Mouse (Mus musculus) retina, adult 2 months (tissue): ENCODE data around the gene Zfp42.
"Not testable (repeated sequence)": the region's sequence is repeated elsewhere in the genome, so short reads cannot be mapped to it uniquely, and the experiment has no call there.

Source experiments
- DNase-seq: peaks from one replicate; pipeline ENCODE4 v3.0.0-alpha.2; 2012; ENCODE audit warnings: low read depth, low spot score

The Zfp42 gene

DNA sequence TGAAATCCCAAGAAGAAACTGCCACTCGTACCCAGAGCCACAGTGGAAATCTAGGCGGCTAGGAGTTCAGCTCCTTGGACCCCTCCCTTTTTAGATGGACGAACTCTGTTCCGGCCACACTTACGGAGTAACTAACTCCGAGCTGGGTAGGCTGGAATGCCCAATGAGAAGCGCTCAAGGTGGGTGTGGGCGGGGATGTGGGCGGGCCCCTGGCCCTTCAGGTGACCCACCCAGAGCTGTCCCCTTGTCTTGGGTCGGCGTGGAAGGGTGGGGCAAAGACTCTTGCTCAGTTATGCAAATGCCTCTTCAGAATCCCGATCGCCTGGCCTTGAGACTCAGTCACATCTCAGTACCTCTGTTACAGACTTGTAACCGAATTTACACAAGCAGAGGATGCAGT, at the start of gene Zfp42:
Zfp42 (minus strand) TSS at position 85 of the 400 bp plus-strand sequence.
- no peak for DNase-seq

DNA sequence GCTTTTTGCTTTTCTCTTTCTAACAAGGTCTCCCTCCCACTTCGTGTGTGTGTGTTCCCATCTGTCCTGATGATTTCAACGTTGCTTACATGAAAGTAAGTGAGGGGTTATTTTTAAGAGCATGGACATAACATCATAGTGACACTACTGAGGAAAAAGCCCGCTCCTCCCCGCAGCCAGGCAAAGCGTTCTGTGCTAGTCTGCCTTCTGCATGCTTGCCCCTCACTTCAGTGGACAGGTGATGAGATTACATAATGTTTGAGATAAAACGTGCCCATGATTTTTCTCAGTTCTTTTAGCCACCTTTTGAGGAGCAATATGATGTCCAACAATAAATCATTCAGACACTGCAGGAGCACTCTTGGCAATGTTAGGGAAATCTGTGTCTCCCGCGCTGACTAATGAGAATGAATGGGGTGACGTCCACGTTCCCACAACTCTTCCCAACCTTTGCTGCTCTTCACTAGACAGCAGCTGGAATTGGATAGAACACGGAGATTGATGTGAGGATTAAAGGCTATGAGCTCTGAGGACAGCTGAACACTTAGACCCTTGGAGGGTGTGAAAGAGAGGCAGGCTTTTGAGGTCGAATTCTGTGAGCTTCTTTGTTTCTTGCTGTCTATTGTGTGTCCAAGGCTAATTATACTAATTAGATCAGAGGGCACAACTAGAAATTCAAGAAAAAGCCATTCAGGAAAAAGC, 49.4 kb upstream of the Zfp42 start:
- DNase-seq, result no peak

DNA sequence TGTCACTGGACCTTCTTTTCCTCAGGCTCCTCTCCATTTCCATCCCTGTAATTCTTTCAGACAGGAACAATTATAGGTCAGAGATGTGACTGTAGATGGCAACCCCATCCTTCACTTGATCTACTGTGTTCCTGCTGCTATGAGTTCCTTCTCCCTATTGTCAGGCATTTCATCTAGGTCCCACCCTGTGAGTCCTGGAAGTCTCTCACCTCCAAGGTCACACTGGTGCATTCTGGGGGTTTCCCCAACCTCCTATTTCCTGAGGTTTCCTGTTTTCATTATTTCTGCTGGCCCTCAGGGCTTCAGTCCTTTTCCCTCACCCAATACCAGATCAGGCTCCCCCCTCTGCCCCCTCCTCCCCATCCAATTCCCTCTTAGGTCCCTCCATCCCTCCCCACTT, 45.5 kb upstream of the Zfp42 start:
- not testable (repeated sequence) for DNase-seq

DNA sequence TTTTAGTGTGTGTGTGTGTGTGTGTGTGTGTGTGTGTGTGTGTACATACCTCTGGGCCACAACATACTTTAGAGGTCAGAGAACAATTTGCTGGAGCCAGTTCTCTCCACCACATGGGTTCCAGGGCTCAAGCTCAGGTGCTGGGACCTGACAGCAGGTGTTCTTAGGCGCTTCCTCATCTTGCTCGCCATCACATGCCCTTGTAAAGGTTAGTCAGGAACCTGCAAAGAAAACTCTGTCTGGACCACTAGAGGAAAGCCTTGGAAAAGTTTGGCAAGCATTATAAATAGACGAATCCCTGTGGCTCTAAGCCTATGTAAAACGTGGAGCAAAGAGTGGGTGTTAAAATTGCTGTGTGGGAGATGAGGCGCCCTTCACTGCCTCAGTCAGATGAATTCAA, 31.8 kb upstream of the Zfp42 start:
- no peak for DNase-seq

DNA sequence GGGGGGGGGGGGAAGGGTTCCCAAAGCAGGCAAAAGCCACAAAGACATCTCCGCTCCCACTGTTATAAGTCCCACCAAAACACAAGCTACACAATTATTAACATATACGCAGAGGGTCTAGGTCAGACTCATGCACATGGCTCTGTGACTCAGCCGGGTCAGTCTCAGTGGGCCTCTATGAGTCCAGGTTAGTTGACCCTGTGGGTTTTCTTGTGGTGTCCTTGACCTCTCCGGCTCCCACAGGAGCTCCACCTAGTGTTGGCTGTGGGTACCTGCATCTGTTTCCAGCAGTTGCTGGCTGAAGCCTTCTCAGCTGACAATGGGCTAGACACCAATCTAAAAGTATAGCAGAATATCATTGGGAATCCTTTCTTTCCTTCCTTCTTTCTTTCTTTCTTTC, 26.7 kb upstream of the Zfp42 start:
- DNase-seq, result no peak

DNA sequence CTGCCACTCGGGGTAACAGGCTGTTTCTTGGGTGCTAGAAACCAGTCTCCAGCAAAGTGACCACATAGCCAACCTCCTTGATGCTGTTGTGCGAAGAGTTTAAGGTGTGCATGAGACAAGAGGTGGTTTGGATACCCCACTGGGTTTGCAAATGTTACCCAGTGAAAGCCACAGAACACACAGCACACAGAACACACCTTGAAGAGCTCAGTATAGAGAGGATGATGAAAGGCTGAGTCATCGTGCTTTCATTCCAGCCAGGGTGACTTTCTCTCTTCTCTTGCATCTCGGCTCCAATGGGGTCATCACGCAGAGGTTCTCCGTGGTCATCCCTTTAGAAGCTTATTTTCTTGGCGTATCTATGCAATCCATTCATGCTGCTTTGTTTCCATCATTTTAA, 24.9 kb upstream of the Zfp42 start:
- no peak for DNase-seq

DNA sequence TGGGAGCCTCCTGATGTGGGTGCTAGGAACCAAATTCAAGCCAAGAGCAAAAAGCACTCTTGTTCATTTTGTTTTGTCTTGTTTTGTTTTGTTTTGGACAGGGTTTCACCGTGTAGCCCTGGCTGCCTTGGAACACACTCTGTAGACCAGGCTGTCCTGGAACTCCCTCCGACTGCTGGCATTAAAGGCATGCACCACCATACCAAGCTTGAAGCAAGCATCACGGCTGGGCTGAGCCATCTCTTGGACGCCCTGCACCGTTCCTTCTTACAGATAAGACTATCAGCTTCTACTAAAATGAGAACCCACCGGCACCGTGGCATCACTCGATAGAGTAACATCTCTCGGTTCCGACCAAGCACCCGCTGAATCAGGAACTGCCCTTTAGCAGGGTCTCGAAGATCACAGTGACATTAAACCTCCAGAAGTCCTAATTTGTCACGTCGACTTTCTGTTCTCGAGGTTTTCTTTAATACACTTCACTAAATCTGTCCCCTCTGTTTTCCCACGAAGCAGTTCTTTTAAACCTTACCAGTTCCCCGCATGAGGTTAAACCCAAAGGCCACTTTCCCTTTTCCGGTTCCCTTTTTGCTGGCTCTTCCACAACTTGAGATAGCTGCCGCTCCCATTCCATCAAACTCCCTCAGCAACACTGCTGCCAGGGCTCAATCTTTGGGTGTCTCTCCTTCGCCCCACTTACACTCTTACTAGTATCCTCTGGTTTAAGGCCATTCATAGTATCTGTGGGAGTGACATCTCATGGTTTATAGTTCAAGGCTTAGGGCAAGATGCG, 23.3 kb upstream of the Zfp42 start:
- DNase-seq, result no peak

DNA sequence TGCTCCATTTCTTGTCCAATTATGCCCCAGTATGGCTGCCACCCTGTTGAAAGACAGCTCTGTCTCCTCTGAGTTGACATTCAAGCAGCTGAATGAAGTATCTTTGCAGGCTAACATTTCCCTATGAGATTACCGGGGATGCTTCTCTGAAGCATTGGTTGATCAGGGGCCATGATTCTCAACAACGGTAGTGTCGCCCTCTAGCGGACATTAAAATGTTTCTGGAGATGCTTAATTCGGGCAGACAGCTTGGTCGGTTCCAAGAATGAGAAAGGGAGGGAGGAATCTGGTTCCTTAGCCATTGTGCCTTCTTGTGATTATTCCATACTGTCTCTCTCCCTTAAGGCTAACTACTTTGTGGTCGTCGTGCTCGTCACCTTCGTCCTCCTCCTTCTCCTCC, 21.9 kb upstream of the Zfp42 start:
- no peak for DNase-seq

DNA sequence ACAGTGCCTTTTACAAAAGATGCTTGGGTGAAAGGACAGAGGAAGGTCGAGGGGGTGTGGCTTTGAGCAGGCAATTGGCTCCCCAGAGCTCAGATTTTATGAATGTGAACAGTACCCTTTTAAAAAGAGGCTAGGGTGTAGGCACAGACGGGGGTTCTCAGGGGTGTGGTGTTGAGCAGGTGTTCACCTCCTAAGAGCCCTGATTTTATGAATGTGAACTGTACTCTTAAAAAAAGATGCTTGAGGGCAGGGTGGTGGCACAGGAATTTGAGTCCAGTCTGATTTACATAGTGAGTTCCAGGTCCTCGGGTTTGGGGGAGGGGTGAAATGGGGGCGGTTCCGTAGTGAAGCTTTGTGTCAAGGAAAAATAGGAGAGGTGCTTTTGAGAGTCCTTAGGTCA, 14.0 kb upstream of the Zfp42 start:
- DNase-seq, result no peak

DNA sequence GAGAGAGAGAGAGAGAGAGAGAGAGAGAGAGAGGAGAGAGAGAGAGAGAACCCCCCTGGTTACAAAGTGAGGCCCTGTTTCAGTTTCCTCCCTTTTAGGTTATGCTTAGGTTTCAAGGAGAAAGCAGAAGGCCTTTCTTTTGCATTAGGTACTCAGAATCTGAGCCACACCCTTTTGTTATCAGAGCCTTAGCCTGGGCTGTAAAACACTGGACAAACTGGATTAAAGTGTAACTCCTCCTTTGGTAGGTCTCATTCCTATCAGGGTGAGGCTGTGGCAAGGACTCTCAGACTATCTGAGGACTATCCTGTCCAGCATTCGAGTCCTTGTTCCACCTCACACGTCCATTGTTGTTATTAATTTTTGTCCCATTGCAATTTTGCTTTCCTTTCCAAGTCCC, 1.4 kb upstream of the Zfp42 start:
- DNase-seq, result no peak

DNA sequence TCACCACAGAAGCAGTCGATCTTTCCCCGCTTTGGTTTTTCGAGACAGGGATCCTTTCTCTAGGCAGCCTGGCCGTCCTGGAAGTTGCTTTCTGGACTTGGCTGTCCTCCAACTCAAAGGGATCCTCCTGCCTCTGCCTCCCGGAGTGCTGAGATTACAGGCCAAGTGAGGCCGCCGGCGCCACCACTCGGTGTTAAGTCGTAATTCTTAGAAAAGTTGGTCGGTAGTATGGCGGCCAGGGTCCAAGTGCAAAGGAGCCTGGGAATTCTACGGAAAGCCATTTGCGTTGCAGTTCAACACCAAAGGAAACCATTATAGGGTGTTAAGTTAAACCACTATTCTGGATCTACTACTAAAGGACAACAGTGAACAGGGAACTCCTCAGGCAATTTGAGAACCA, 1.1 kb downstream of the Zfp42 start:
- DNase-seq, result no peak

DNA sequence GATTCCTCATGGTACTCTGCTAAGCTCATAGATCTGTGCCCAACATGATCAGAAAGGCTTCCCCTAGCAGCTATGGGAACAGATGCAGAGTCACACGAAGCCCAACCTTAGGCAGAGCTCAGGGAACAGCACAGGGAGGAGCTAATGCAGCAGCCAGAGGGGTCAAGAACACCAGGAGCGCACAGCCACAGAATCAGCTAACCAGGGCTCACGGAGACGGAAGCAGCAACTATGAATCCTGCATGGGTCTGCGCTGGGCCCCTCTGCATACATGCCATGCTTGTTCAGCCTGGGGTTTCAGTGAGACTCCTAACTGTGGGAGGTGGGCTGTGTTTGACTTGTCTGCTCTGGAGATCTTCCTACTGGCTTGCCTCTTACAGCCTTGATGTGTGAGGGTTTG, 7.0 kb downstream of the Zfp42 start:
- DNase-seq, result no peak

DNA sequence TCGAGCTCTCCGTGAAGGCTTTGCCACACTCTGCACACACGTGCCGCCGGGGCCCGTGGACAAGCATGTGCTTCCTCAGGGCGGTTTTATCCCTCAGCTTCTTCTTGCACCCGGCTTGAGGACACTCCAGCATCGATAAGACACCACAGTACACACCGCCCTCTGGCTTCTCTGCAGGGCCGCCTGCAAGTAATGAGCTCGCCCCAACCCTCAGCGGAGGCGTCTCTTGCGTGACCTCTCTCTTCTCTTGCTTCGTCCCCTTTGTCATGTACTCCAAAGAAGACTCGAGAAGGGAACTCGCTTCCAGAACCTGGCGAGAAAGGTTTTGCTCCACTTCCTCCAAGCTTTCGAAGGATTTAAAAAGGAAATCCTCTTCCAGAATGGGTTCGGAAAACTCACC, 11.0 kb downstream of the Zfp42 start:
- no peak for DNase-seq

DNA sequence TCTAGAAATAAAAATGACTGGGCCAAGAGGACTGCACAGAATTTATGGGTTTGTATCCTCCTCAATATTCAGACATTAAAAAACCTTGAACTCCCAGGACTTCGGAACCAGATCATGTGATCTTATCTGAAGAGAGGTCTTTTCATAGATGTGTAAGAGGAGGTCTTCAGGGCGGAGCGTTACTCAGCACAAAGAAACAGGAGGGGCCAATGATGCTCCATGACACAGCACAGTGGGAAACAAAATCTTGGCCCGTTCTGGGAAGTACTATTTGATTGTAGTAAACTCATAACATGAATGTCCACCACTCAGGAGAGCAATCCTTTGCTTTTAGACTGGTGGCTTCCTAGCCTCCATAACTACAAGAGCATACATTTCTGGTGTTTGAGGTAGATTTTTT, 12.6 kb downstream of the Zfp42 start:
- DNase-seq, result no peak

DNA sequence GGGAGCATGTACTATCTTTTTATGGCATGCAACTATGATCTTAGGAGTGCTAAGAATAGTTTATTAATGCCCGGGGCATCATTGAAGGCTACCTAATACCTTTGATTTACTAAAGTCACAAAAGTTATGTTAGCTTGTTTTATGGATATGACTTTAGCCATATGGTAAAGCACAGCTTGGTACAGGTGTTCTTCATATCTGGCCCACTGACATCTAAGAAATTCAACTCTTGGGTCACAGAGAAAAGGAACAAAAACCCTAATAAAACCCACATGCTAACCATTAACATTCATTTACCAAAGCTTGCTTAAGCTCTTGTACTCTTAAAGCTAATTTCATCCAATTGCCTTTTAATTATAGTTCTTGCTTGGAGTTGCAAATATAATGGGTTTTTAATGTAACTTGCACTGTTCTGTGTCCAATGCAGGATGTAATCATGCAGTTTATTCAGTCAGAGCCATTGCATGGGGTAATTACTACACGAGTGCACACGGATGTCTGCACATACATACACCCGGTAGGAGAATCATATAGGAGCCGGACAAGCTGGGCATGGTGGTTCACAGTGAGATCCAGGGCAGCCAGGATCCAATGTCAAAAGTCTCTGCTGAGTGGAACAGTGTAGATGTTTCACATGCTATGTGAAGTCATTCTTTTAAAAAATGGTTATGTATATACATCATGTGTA, 16.2 kb downstream of the Zfp42 start:
- no peak for DNase-seq

DNA sequence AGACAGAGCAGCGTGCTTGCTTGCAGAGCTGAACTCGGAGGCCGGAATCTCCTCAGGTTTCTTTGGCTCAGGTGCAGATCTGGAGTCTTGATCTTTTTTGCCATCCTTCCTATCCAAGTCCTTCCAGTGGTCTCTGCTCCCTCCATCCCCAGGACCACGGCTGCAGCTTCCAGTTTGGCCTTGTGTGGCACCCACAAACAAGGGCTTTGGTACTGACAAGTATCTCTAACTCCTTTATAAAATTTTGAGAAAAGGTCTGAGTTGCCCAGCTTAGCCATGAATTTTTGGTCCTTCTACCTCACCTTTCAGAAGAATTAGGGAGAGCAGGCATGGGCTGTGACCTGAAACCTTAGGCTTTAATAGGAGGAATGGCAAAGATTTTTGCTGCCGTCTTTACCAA, 17.0 kb downstream of the Zfp42 start:
- no peak for DNase-seq

DNA sequence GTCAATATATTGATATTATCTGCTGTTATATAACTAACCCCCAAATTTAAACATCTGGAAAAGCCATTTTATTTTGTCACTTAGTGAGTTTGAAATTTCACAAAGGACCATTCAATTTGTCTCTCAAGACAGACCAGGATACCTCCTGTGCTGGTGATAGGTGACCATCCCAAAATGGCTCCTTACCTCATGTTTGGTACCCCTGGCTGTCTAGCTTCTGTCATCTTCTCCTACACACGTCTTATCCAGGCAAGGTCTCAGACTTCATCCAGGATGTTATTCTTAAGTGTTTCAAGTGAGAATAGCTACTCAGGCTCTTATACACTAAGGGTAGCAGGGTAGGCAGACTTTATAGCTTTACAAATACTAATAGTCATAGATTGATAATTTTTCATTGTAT, 17.9 kb downstream of the Zfp42 start:
- no peak for DNase-seq

DNA sequence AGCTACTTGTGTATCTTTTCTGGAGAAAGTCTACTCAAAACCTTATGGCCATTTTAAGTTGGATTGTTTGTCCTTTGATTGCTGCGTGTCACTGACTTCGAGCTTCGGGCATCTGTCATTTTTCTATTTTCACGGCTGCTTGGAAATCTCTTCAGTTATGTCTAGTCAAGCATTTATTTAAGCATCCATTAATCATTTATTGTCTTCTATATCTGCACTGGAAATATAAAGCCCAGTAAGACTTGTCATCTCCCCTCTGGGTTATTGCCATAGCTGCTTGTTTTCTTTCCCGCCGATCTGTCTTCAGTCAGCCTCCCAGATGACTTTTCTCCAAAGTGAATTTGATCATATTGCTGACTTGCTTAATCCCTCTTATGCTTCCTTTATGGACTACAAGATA, 19.3 kb downstream of the Zfp42 start:
- no peak for DNase-seq

DNA sequence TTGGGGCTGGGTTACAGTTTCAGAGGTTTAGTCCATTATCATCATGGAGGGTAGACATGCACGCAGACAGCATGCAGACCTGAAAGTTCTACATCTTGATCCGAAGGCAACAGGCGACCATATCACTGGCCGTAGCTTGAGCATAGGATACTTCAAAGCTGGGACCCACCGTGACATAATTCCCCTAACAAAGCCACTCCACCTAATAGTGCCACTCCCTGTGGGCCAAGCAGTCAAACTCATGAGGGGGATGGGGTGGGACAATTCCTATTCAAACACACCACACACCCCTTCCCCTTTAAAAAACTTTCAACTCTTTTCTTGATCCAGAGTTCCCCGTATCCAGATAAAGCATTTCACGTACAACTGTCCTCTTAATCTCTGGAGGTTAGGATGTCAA, 23.5 kb downstream of the Zfp42 start:
- DNase-seq, result no peak

DNA sequence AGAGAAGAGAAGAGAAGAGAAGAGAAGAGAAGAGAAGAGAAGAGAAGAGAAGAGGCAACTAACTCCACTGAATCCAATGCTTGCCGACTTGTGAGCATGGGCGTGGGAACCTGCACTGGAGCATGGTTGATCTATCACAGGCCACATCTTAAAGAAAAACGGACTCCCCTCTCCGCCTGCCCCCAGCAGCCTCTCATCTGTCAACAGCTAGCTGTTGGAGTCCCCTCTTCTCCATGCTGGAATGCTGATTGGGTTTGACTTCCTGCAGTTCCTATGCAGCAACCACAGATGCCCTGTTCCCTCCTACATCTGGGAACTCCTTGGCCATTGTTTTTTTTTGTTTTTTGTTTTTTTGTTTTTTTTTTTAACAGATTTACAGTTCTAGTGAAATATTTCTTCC, 28.4 kb downstream of the Zfp42 start:
- no peak for DNase-seq

DNA sequence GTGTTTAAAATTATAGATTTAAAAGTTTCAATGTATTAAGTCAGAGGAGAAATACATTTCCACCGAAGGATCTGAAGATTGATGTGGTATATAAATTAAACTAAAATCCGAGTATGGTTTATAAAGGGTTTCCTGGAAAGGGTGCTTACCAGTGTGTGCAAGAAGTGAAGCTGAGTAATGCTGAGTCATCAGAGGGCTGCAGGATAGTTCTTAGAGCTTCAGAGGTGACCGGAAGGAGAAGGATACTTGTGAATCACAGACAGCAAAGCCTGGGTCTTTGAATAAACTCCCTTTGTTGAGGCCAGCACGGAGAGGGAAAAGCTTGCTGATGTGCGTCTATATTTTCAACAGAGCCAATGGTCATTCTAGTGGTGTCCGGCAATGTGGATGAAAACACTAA, 45.8 kb downstream of the Zfp42 start:
- no peak for DNase-seq

DNA sequence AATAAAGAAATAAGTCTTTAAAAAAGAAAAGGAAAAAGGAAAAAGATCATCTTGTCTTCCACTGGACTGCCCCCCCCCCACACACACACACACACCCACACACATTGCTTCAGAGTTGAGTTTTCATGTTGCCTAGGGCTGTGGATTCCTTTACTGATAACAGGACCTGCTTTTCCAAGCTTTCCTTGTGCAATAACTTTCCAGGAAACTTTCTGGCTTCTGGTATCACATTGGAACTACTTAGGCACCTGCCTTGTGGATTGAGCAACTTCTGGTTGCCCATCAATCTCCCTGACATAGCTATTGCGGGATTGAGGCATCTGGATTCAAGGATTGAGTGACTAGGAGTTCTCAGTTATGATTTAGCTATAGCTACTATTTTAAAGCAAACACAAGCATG, 48.9 kb downstream of the Zfp42 start:
- no peak for DNase-seq

DNA sequence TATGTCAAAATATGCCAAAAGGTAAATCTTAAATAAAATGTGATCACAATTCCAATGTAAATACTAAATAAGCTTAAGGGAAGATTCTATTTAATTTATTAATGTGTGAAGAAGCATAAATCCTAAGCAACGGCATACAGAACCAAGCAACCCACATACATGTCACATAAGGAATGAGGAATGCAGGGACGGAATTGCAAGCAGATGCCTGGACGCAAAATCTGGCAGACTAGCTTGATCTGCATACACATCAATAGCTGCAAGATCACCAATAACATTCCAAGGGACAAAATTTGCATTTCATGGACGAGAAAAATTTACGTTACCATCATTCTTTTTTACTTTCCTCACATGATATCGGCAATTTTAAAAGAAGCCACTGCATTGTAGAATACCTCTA, 51.1 kb downstream of the Zfp42 start:
- DNase-seq, result no peak
